Mouse (Mus musculus) intestine, embryonic 14.5 days (tissue): Measurements from ENCODE around the gene Lce3b. TPM values are rescaled to one million over a fixed set of nuclear protein-coding genes. Genes with fewer than 3 reads are reported as not detected.

Source experiments
- ATAC-seq: fragments of 200-750 bp; cut with Nextera tagmentation; replicated peaks from 2 replicates; pipeline ENCODE4 v1.8.0; 2017; ENCODE audit warnings: low read depth, moderate number of reproducible peaks, moderate TSS enrichment, moderate library complexity; ENCODE audit not compliant: low FRiP score, low TSS enrichment
- DNase-seq: peaks from one replicate; pipeline ENCODE4 v3.0.0-alpha.2; 2018; ENCODE audit warnings: low spot score
- H3K27ac ChIP-seq: fragments of 300-500 bp; sonication (generic); 2 replicates; pipeline ENCODE4 v1.5.1; 2014; ENCODE audit warnings: low read depth, mild to moderate bottlenecking, control low read depth
- H3K27me3 ChIP-seq: fragments of 300-500 bp; sonication (generic); replicated peaks from 2 replicates; pipeline ENCODE4 v1.6.1; 2014; ENCODE audit warnings: low read length, control low read depth; ENCODE audit not compliant: control insufficient read depth, insufficient read depth
- H3K36me3 ChIP-seq: fragments of 300-500 bp; sonication (generic); 2 replicates; pipeline ENCODE4 v1.6.1; 2014; ENCODE audit warnings: low read length, control low read depth; ENCODE audit not compliant: control insufficient read depth, insufficient read depth
- H3K4me1 ChIP-seq: fragments of 300-500 bp; sonication (generic); replicated peaks from 2 replicates; pipeline ENCODE4 v1.6.1; 2014; ENCODE audit warnings: low read length, control low read depth, mixed read lengths; ENCODE audit not compliant: control insufficient read depth, insufficient read depth
- H3K4me2 ChIP-seq: fragments of 300-500 bp; sonication (generic); 2 replicates; pipeline ENCODE4 v1.6.1; 2014; ENCODE audit warnings: low read length
- H3K4me3 ChIP-seq: fragments of 300-500 bp; sonication (generic); 2 replicates; pipeline ENCODE4 v1.5.1; 2014; ENCODE audit warnings: low read depth, low read length, control low read depth, mixed read lengths
- H3K9ac ChIP-seq: fragments of 300-500 bp; sonication (generic); 2 replicates; pipeline ENCODE4 v1.6.1; 2014; ENCODE audit warnings: mild to moderate bottlenecking, low read length
- H3K9me3 ChIP-seq: fragments of 300-500 bp; sonication (generic); 2 replicates; pipeline ENCODE4 v1.6.1; 2016; ENCODE audit warnings: low read length, control low read depth; ENCODE audit not compliant: control insufficient read depth
- WGBS: fragments of 180-500 bp; shearing (Covaris S2); extraction: QIAGEN DNeasy Blood & Tissue Kit; methylation state at CpG from one replicate; pipeline ENCODE4 v1.1.7; 2014; 5-methylcytosine and 5-hydroxymethylcytosine counted together
- polyA plus RNA-seq: library from polyadenylated mRNA; unstranded; fragments of >200 nt; fragmentation: Nextera tagmentation; extraction: Ambion mirVana; gene quantifications from 2 replicates; pipeline ENCODE4 v1.2.1, GENCODE M21; 2014

The Lce3b gene
- polyA plus RNA-seq, 1 experiment from 2014 or later, result not detected

- Histone ChIP-seq H3K9ac (no peak within 1 kb of the TSS), H3K4me2 (no peak within 1 kb of the TSS), H3K36me3 (no peaks in the 10 kb centered on the region), H3K9me3 (no peaks in the 10 kb centered on the region), H3K4me1 (no peaks in the 10 kb centered on the region), H3K27ac (no peak within 1 kb of the TSS), H3K4me3 (no peak within 1 kb of the TSS), H3K27me3 (no peaks in the 10 kb centered on the region)
- WGBS, result 74% methylated on average over 1 of the region's 1 CpGs
- DNase-seq (no peak), ATAC-seq (no peak)
These were observed 11.4 kb downstream of the Lce3b start, which contains the start of gene Lce3c for GRCm38 (mm10) chr3:92944186-92944585. TSS of gene Lce3c (plus strand) at chr3:92944486.

DNA sequence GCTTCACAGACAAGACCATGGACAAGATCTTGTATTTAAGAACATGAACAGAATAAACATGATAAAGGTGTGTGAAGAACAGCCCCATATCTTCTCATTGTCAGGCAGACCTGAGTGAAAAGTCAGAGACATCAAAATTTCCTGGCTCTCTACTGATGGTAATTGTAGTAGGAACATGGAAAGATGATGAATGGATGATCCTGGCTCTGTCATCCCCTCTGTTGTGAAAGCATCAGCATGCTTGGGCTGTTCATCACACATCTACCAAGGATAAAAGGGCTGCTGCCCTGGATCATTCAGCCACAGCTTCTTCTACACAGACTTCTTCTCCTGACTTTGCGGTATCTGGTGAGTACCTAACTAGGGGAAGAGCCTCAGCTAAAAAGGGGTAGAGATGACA lies 24.3 kb downstream of the Lce3b start, which contains the start of gene Lce3d:
Gene Lce3d (plus strand): TSS at position 301 of the 400 bp plus-strand sequence.
- H3K27ac ChIP-seq, result no peak within 1 kb of the TSS
- H3K4me3 ChIP-seq, result no peak within 1 kb of the TSS
- ATAC-seq (no peak), DNase-seq (no peak)
- no peaks in the 10 kb centered on the region for H3K36me3 ChIP-seq
- H3K9ac ChIP-seq, result no peak within 1 kb of the TSS
- no peaks in the 10 kb centered on the region for H3K4me1 ChIP-seq
- no peak within 1 kb of the TSS for H3K4me2 ChIP-seq
- no peaks in the 10 kb centered on the region for H3K9me3 ChIP-seq
- H3K27me3 ChIP-seq, result no peaks in the 10 kb centered on the region
- WGBS, result 96% methylated on average over 1 of the region's 1 CpGs

- Histone ChIP-seq H3K27me3 (no peaks in the 10 kb centered on the region), H3K36me3 (no peaks in the 10 kb centered on the region), H3K4me3 (no peak within 1 kb of the TSS), H3K9ac (no peak within 1 kb of the TSS), H3K4me2 (no peak within 1 kb of the TSS), H3K9me3 (no peaks in the 10 kb centered on the region), H3K27ac (no peak within 1 kb of the TSS), H3K4me1 (no peaks in the 10 kb centered on the region)
- 85% methylated on average over 2 of the region's 2 CpGs for WGBS
- DNase-seq (no peak), ATAC-seq (no peak)
These were observed 34.0 kb downstream of the Lce3b start, which contains the start of gene Lce3e for GRCm38 (mm10) chr3:92966761-92967160. TSS of gene Lce3e (plus strand) at chr3:92967061.

GRCm38 (mm10) chr3:92978484-92978883 lies 45.7 kb downstream of the Lce3b start:
- Histone ChIP-seq H3K4me1 (no peaks in the 10 kb centered on the region), H3K36me3 (no peaks in the 10 kb centered on the region), H3K27me3 (no peaks in the 10 kb centered on the region), H3K4me2 (no peak overlapping the region), H3K9ac (no peak overlapping the region), H3K9me3 (no peaks in the 10 kb centered on the region), H3K4me3 (no peak overlapping the region), H3K27ac (no peak overlapping the region)
- DNase-seq, result no peak
- no peak for ATAC-seq
- whole genome bisulfite sequencing, result 80% methylated on average over 2 of the region's 2 CpGs

Other genes starting within 250 kb of the Lce3b start
- gene Lce1d, start 245.8 kb upstream of the Lce3b start, polyA plus RNA-seq, result not detected in 2 replicates
- not detected in 2 replicates for gene Lce1e, start 223.9 kb upstream of the Lce3b start, polyA plus RNA-seq
- not detected in 2 replicates for gene Lce1f, start 212.6 kb upstream of the Lce3b start, polyA plus RNA-seq
- not detected in 2 replicates for gene Gm38119, start 193.9 kb upstream of the Lce3b start, polyA plus RNA-seq
- not detected in 2 replicates for gene Lce1g, start 180.6 kb upstream of the Lce3b start, polyA plus RNA-seq
- gene Lce1h, start 167.9 kb upstream of the Lce3b start, polyA plus RNA-seq, result not detected in 2 replicates
- gene Lce1i, start 154.1 kb upstream of the Lce3b start, polyA plus RNA-seq, result not detected in 2 replicates
- not detected in 2 replicates for gene Lce1j, start 142.5 kb upstream of the Lce3b start, polyA plus RNA-seq
- not detected in 2 replicates for gene Lce1k, start 125.1 kb upstream of the Lce3b start, polyA plus RNA-seq
- gene Kprp, start 105.7 kb upstream of the Lce3b start, polyA plus RNA-seq, result not detected in 2 replicates
- gene Lce1l, start 81.7 kb upstream of the Lce3b start, polyA plus RNA-seq, result not detected in 2 replicates
- gene 2310050C09Rik, start 62.8 kb upstream of the Lce3b start, polyA plus RNA-seq, result not detected in 2 replicates
- not detected in 2 replicates for gene Lce3a, start 6.7 kb upstream of the Lce3b start, polyA plus RNA-seq
- 0.35 TPM in 1 of 2 replicates, not detected in the other for gene Lce3c, start 11.5 kb downstream of the Lce3b start, polyA plus RNA-seq
- gene Lce3d, start 24.4 kb downstream of the Lce3b start, polyA plus RNA-seq, result not detected in 2 replicates
- not detected in 2 replicates for gene Lce3e, start 34.1 kb downstream of the Lce3b start, polyA plus RNA-seq
- not detected in 2 replicates for gene Lce3f, start 59.2 kb downstream of the Lce3b start, polyA plus RNA-seq
- not detected in 2 replicates for gene Crct1, start 82.7 kb downstream of the Lce3b start, polyA plus RNA-seq
- gene Lce1m, start 86.1 kb downstream of the Lce3b start, polyA plus RNA-seq, result not detected in 2 replicates
- gene Gm4858, start 135.8 kb downstream of the Lce3b start, polyA plus RNA-seq, result not detected in 2 replicates
- not detected in 2 replicates for gene Crnn, start 211.8 kb downstream of the Lce3b start, polyA plus RNA-seq